Mouse (Mus musculus) limb, embryonic 15.5 days (tissue): ENCODE measurements around the gene Gm20388. TPM values are rescaled to one million over a fixed set of nuclear protein-coding genes. Genes with fewer than 3 reads are reported as not detected.
A peak's percentile ranks its signal among the peaks of the same experiment; 100 is the strongest.

ENCODE experiments used
- ATAC-seq: fragments of 200-750 bp; cut with Nextera tagmentation; 2 replicates; pipeline ENCODE4 v1.8.0; 2017; ENCODE audit warnings: low read depth, moderate TSS enrichment; ENCODE audit not compliant: insufficient number of reproducible peaks, low FRiP score, low TSS enrichment
- H3K27ac ChIP-seq: fragments of 300-500 bp; sonication (generic); 2 replicates; pipeline ENCODE4 v1.5.1; 2015; ENCODE audit warnings: moderate library complexity, mild to moderate bottlenecking, inconsistent platforms
- H3K27me3 ChIP-seq: fragments of 300-500 bp; sonication (generic); 2 replicates; pipeline ENCODE4 v1.6.1; 2015; ENCODE audit warnings: inconsistent platforms
- H3K36me3 ChIP-seq: fragments of 300-500 bp; sonication (generic); 2 replicates; pipeline ENCODE4 v1.6.1; 2015; ENCODE audit warnings: inconsistent platforms
- H3K4me1 ChIP-seq: fragments of 300-500 bp; sonication (generic); 2 replicates; pipeline ENCODE4 v1.6.1; 2015; ENCODE audit warnings: inconsistent platforms
- H3K4me2 ChIP-seq: fragments of 300-500 bp; sonication (generic); 2 replicates; pipeline ENCODE4 v1.6.1; 2015; ENCODE audit warnings: mild to moderate bottlenecking, inconsistent platforms
- H3K4me3 ChIP-seq: fragments of 300-500 bp; sonication (generic); 2 replicates; pipeline ENCODE4 v1.5.1; 2015; ENCODE audit warnings: mild to moderate bottlenecking, inconsistent platforms
- H3K9ac ChIP-seq: fragments of 300-500 bp; sonication (generic); 2 replicates; pipeline ENCODE4 v1.6.1; 2015; ENCODE audit warnings: inconsistent platforms
- H3K9me3 ChIP-seq: fragments of 300-500 bp; sonication (generic); 2 replicates; pipeline ENCODE4 v1.6.1; 2016; ENCODE audit warnings: inconsistent platforms
- WGBS: fragments of 180-500 bp; shearing (Covaris S2); methylation state at CpG from one replicate; pipeline ENCODE4 v1.1.7; 2015; 5-methylcytosine and 5-hydroxymethylcytosine counted together
- polyA plus RNA-seq: library from polyadenylated mRNA; unstranded; fragments of >200 nt; fragmentation: Nextera tagmentation; extraction: Ambion mirVana; gene quantifications from 2 replicates; pipeline ENCODE4 v1.2.1, GENCODE M21; 2015

Gene Gm20388
- polyA plus RNA-seq, 1 experiment from 2014 or later = 4.9 TPM

DNA sequence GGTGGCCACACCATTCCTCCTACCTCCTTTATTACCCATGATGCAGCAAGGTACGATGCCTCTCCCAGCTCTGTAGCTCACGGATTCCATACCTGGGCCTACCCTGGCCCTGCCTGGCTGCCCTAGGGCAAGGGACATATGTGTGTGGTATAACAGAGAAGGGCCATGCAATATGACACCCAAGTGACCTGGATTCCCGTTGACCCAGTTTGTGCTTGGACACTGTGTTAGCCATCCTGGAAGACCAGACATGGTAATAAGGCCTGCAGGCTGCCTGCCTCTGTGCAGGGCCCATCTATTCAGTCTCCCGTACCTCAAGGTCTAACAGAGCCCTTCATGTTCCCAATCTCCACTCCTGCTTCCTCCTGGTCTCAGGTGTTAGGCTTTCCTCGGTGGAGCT, 517.9 kb downstream of the Gm20388 start:
- H3K36me3 ChIP-seq = no peaks in the 10 kb centered on the region
- ATAC-seq = no peak
- H3K27me3 ChIP-seq = no peaks in the 10 kb centered on the region
- no peaks in the 10 kb centered on the region for H3K9me3 ChIP-seq
- no peak overlapping the region for H3K4me3 ChIP-seq
- H3K4me2 ChIP-seq = no peak overlapping the region
- H3K9ac ChIP-seq = no peak overlapping the region
- 67% methylated on average over 5 of the region's 5 CpGs for WGBS
- H3K27ac ChIP-seq = no peak overlapping the region; the same call in 1 of the 2 replicates
- H3K4me1 ChIP-seq = peaks cover 62% of the 10 kb centered on the region

DNA sequence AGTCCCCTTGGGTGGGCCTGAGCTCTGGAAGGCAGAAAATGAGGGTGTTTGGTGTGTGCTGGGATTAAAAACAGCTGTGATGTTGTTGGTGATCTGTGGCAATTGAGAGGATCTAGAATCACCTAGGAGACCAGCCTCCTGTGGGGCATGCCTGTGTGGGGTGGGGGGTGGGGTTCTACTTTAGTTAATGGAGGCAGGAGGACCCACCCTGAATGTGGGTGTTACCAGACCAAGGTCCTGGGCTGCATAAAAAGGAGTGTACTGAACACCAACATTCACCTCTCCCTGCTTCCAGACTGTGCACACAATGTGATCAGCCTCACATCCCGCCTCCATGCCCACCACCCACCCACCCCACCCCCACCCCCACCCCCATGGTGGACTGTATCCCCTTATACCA, 518.5 kb downstream of the Gm20388 start:
- Histone ChIP-seq H3K36me3 (no peaks in the 10 kb centered on the region), H3K4me1 (peaks cover 56% of the 10 kb centered on the region), H3K27ac (no peak overlapping the region), H3K4me2 (no peak overlapping the region), H3K9ac (no peak overlapping the region), H3K9me3 (no peaks in the 10 kb centered on the region), H3K4me3 (no peak overlapping the region), H3K27me3 (no peaks in the 10 kb centered on the region)
- WGBS = 95% methylated on average over 1 of the region's 1 CpGs
- no peak for ATAC-seq

- Histone ChIP-seq H3K4me2 (no peak overlapping the region), H3K4me3 (no peak overlapping the region), H3K27me3 (no peaks in the 10 kb centered on the region), H3K9ac (no peak overlapping the region), H3K36me3 (no peaks in the 10 kb centered on the region), H3K27ac (no peak overlapping the region), H3K4me1 (peaks cover 38% of the 10 kb centered on the region), H3K9me3 (no peaks in the 10 kb centered on the region)
- no peak for ATAC-seq
- WGBS = 81% methylated on average over 12 of the region's 12 CpGs
Observed at GRCm38 (mm10) chr8:120431042-120431441, 520.4 kb downstream of the Gm20388 start.

- no peaks in the 10 kb centered on the region for H3K36me3 ChIP-seq
- peaks cover 38% of the 10 kb centered on the region for H3K4me1 ChIP-seq
- H3K27me3 ChIP-seq = no peaks in the 10 kb centered on the region
- 57% methylated on average over 7 of the region's 7 CpGs for WGBS
- no peak overlapping the region for H3K4me2 ChIP-seq
- no peak overlapping the region for H3K4me3 ChIP-seq
- no peak for ATAC-seq
- H3K9ac ChIP-seq = no peak overlapping the region
- no peaks in the 10 kb centered on the region for H3K9me3 ChIP-seq
- H3K27ac ChIP-seq = no peak overlapping the region
Observed at GRCm38 (mm10) chr8:120432438-120432837, 521.8 kb downstream of the Gm20388 start.

DNA sequence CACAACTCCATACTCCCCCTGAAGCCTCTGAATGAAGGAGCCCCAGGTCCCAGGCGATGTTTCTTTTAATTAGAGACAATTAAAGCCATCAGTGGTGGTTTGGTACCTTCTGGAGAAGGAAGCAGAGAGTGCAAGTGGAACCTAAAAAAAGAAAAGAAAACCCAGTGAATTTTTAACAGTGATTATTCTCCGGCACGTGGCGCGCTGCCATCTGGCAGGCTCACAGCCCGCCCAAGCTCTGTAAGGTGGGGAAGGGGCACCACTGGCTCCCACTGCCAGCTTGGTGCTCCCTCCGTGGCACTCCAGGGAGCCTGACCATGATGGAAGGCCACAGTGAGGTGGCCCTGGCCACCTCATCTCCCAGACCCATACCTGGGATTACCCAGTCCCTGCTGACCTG, 522.5 kb downstream of the Gm20388 start:
- Histone ChIP-seq H3K9me3 (no peaks in the 10 kb centered on the region), H3K4me1 (peaks cover 40% of the 10 kb centered on the region), H3K27ac (no peak overlapping the region), H3K9ac (no peak overlapping the region), H3K4me3 (no peak overlapping the region), H3K36me3 (no peaks in the 10 kb centered on the region), H3K4me2 (no peak overlapping the region), H3K27me3 (peaks cover 6% of the 10 kb centered on the region; the same call in 1 of the 2 replicates)
- WGBS = 64% methylated on average over 7 of the region's 7 CpGs
- ATAC-seq = no peak

- 96% methylated on average over 1 of the region's 1 CpGs for WGBS
- Histone ChIP-seq H3K36me3 (no peaks in the 10 kb centered on the region), H3K9me3 (no peaks in the 10 kb centered on the region), H3K4me3 (no peak overlapping the region), H3K9ac (no peak overlapping the region), H3K4me1 (peaks cover 41% of the 10 kb centered on the region), H3K4me2 (no peak overlapping the region), H3K27ac (no peak overlapping the region), H3K27me3 (peaks cover 7% of the 10 kb centered on the region; the same call in 1 of the 2 replicates)
- ATAC-seq = no peak
Observed at GRCm38 (mm10) chr8:120433734-120434133, 523.1 kb downstream of the Gm20388 start.

DNA sequence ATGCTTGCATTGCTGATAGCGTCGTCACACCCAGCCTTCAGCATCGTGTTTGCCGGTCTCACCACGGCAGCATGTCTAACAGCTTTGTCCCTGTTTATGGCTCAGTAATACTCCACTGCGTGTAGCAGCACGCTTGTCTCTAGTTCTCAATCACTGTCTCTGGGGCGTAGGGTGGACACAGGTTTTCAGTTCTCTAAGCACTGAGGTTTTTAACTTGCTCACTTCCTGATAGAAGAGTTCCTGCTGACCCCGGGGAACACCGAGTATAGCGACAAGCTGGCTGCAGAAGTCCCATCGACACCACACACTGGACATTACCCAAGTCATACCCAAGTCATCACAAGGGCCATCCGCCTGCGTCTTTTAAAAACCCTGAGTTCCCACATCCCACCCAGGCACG, 525.1 kb downstream of the Gm20388 start:
- Histone ChIP-seq H3K9me3 (no peaks in the 10 kb centered on the region), H3K9ac (no peak overlapping the region), H3K36me3 (no peaks in the 10 kb centered on the region), H3K27me3 (peaks cover 12% of the 10 kb centered on the region; the same call in 1 of the 2 replicates), H3K4me2 (no peak overlapping the region), H3K27ac (no peak overlapping the region), H3K4me1 (peaks cover 59% of the 10 kb centered on the region), H3K4me3 (no peak overlapping the region)
- no peak for ATAC-seq
- WGBS = 92% methylated on average over 15 of the region's 15 CpGs

DNA sequence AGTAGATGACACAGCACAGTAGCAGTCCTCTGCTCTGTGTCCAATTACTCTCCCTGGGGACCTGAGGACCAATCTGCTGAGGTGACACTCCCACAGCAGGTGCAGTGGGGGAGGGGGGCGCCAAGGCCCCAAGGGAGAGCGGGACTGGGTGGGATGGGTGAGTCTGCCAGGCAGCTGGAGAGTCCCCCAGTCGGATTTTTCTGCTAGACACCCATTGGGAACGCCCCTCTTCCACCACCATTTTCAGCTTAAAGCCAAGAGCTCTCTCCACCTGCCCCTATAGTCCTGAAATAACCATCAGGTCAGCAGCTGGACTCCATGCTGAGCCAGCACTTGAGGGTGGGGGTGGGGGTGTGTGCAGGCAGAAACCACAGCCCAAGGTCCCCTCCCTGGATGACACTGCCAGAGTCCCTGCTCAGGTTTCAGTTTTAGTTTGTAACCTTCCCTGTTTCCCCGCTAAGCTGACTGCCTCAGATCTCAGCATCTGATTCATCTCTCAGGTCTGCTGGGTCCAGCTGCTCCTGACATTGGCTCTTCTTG, 525.9 kb downstream of the Gm20388 start:
- Histone ChIP-seq H3K9me3 (no peaks in the 10 kb centered on the region), H3K27me3 (peaks cover 12% of the 10 kb centered on the region; the same call in 1 of the 2 replicates), H3K4me2 (no peak overlapping the region), H3K9ac (no peak overlapping the region), H3K4me1 (peaks cover 62% of the 10 kb centered on the region), H3K27ac (peak overlapping the region; percentile 73), H3K4me3 (no peak overlapping the region), H3K36me3 (no peaks in the 10 kb centered on the region)
- 0 out of 2 replicates have a peak, but pooled peaks have one; percentile 28 for ATAC-seq
- 39% methylated on average over 5 of the region's 5 CpGs for WGBS

- Histone ChIP-seq H3K9me3 (no peaks in the 10 kb centered on the region), H3K4me1 (peaks cover 67% of the 10 kb centered on the region), H3K27me3 (peaks cover 12% of the 10 kb centered on the region; the same call in 1 of the 2 replicates), H3K27ac (peak overlapping the region; percentile 73), H3K4me2 (no peak overlapping the region), H3K9ac (no peak overlapping the region), H3K4me3 (no peak overlapping the region), H3K36me3 (no peaks in the 10 kb centered on the region)
- 74% methylated on average over 1 of the region's 1 CpGs for WGBS
- no peak for ATAC-seq
Observed at GRCm38 (mm10) chr8:120437207-120437606, 526.6 kb downstream of the Gm20388 start.

- ATAC-seq = peak; percentile 23; the same call in 1 of the 2 replicates
- peak overlapping the region; percentile 5; the same call in 1 of the 2 replicates for H3K4me2 ChIP-seq
- H3K36me3 ChIP-seq = no peaks in the 10 kb centered on the region
- no peak overlapping the region for H3K4me3 ChIP-seq
- WGBS = 62% methylated on average over 21 of the region's 21 CpGs
- peaks cover 67% of the 10 kb centered on the region for H3K4me1 ChIP-seq
- H3K9ac ChIP-seq = no peak overlapping the region
- H3K9me3 ChIP-seq = no peaks in the 10 kb centered on the region
- peak overlapping the region; percentile 73 for H3K27ac ChIP-seq
- H3K27me3 ChIP-seq = peaks cover 12% of the 10 kb centered on the region; the same call in 1 of the 2 replicates
Observed at GRCm38 (mm10) chr8:120437666-120438395, 527.2 kb downstream of the Gm20388 start.

DNA sequence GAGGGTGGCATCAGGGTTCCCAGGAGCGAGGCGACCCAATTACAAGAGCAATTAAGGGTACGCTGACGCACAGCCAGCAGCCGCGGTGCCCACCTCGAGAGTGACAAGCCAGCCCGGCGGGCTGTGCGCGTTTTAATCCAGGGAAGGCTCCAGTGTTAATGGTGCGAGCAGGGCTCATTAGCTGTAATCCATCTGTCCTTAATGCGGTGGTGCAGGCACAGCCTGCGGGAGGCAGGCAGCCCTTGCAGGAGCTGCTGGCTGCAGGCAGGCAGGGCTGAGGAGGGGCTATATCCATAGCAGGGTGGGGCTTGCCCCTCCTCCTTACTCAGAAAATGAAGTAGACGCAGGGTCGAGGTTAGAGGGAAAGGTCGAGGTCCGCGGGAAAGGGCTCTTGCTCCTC, 528.7 kb downstream of the Gm20388 start:
- no peak overlapping the region for H3K27ac ChIP-seq
- H3K9me3 ChIP-seq = no peaks in the 10 kb centered on the region
- H3K4me2 ChIP-seq = no peak overlapping the region
- WGBS = 19% methylated on average over 19 of the region's 19 CpGs
- H3K36me3 ChIP-seq = no peaks in the 10 kb centered on the region
- no peak overlapping the region for H3K4me3 ChIP-seq
- no peak overlapping the region for H3K9ac ChIP-seq
- H3K4me1 ChIP-seq = peaks cover 63% of the 10 kb centered on the region
- ATAC-seq = no peak
- peaks cover 12% of the 10 kb centered on the region; the same call in 1 of the 2 replicates for H3K27me3 ChIP-seq

- ATAC-seq = no peak
- Histone ChIP-seq H3K4me3 (no peak overlapping the region), H3K27ac (no peak overlapping the region), H3K9me3 (no peaks in the 10 kb centered on the region), H3K4me1 (peaks cover 65% of the 10 kb centered on the region), H3K4me2 (no peak overlapping the region), H3K27me3 (peaks cover 12% of the 10 kb centered on the region; the same call in 1 of the 2 replicates), H3K36me3 (no peaks in the 10 kb centered on the region), H3K9ac (no peak overlapping the region)
- whole genome bisulfite sequencing = 73% methylated on average over 12 of the region's 12 CpGs
Observed at GRCm38 (mm10) chr8:120440739-120441138, 530.1 kb downstream of the Gm20388 start.
